Mouse (Mus musculus) MEL (cell line): ENCODE measurements at regions not wholly inside any gene's neighbourhood (a gene's known extent, or its start where the extent isn't known, plus 50 kb on each side); places are given as distances from the start of the nearest gene placed in this dataset.
A peak's percentile ranks its signal among the peaks of the same experiment; 100 is the strongest.

Source experiments
- DNase-seq: peaks from one replicate; pipeline ENCODE4 v3.0.0; 2011; ENCODE audit warnings: low read depth, low spot score
- H3K27ac ChIP-seq: 2 replicates; pipeline ENCODE4 v1.5.1; 2012; ENCODE audit warnings: low read depth, mild to moderate bottlenecking, control low read depth, low read length, moderate library complexity; ENCODE audit not compliant: control insufficient read depth
- H3K27me3 ChIP-seq, 2 experiments: fragments of 150-350 bp in 1 of 2; sonication (generic) in 1 of 2; 2 replicates each; pipeline ENCODE4 v1.6.1; 2012; ENCODE audit warnings: low read length in 2 of 2, mild to moderate bottlenecking in 2 of 2, improper control_type of control experiment in 1 of 2, moderate library complexity in 1 of 2; ENCODE audit not compliant: insufficient read depth in 2 of 2, control insufficient read depth in 1 of 2
- H3K36me3 ChIP-seq, 2 experiments: 2 replicates each; pipeline ENCODE4 v1.6.1; 2012 to 2014; ENCODE audit warnings: low read length in 2 of 2, improper control_type of control experiment in 1 of 2, inconsistent platforms in 1 of 2, mild to moderate bottlenecking in 1 of 2; ENCODE audit not compliant: insufficient read depth in 2 of 2, control insufficient read depth in 1 of 2
- H3K4me1 ChIP-seq, 2 experiments: fragments of 150-350 bp in 1 of 2; sonication (generic) in 1 of 2; 2 replicates each; pipeline ENCODE4 v1.6.1; 2012; ENCODE audit warnings: low read length in 2 of 2, improper control_type of control experiment in 1 of 2, mild to moderate bottlenecking in 1 of 2; ENCODE audit not compliant: insufficient read depth in 2 of 2, control insufficient read depth in 1 of 2
- H3K4me3 ChIP-seq, 2 experiments: fragments of 150-350 bp in 1 of 2; sonication (generic) in 1 of 2; 2 replicates each; pipeline ENCODE4 v1.5.1; 2012; ENCODE audit warnings: low read depth in 2 of 2, low read length in 2 of 2, mild to moderate bottlenecking in 2 of 2, moderate library complexity in 2 of 2, control low read depth in 1 of 2, improper control_type of control experiment in 1 of 2; ENCODE audit not compliant: control insufficient read depth in 1 of 2, insufficient read depth in 1 of 2
- H3K79me2 ChIP-seq: 2 replicates; pipeline ENCODE4 v1.6.1; 2012; ENCODE audit warnings: mild to moderate bottlenecking, low read length, moderate library complexity; ENCODE audit not compliant: control insufficient read depth, poor library complexity, insufficient read depth
- H3K9ac ChIP-seq: 2 replicates; pipeline ENCODE4 v1.6.1; 2012; ENCODE audit warnings: low read depth, mild to moderate bottlenecking, control low read depth, low read length, moderate library complexity; ENCODE audit not compliant: control insufficient read depth, poor library complexity, severe bottlenecking
- H3K9me3 ChIP-seq: fragments of 150-350 bp; sonication (generic); replicated peaks from 2 replicates; pipeline ENCODE4 v1.6.1; 2012; ENCODE audit warnings: mild to moderate bottlenecking, low read length, improper control_type of control experiment, moderate library complexity; ENCODE audit not compliant: insufficient read depth
- BHLHE40 ChIP-seq: IDR thresholded peaks from 2 replicates; pipeline ENCODE4 v1.6.1; 2012; ENCODE audit warnings: low read depth, mild to moderate bottlenecking, inconsistent platforms, low read length, improper control_type of control experiment, borderline replicate concordance
- CHD1 ChIP-seq: IDR thresholded peaks from 2 replicates; pipeline ENCODE4 v1.6.1; 2012; ENCODE audit warnings: low read depth, mild to moderate bottlenecking, inconsistent platforms, low read length, improper control_type of control experiment
- CTCF ChIP-seq, 3 experiments: IDR thresholded peaks in 2 of 3; conservative IDR thresholded peaks in 1 of 3; 2 replicates each; pipeline ENCODE4 v1.5.1; 2011 to 2012; ENCODE audit warnings: low read length in 3 of 3, low read depth in 2 of 3, mild to moderate bottlenecking in 2 of 3, improper control_type of control experiment in 1 of 3, inconsistent platforms in 1 of 3, mixed read lengths in 1 of 3, moderate library complexity in 1 of 3; ENCODE audit not compliant: control insufficient read depth in 1 of 3, insufficient read depth in 1 of 3, poor library complexity in 1 of 3, severe bottlenecking in 1 of 3
- ELF1 ChIP-seq: IDR thresholded peaks from 2 replicates; pipeline ENCODE4 v1.6.1; 2014; ENCODE audit warnings: low read depth, mild to moderate bottlenecking, inconsistent platforms, low read length, improper control_type of control experiment, moderate library complexity
- ETS1 ChIP-seq: IDR thresholded peaks from 2 replicates; pipeline ENCODE4 v1.6.1; 2012; ENCODE audit warnings: low read depth, mild to moderate bottlenecking, inconsistent platforms, low read length, improper control_type of control experiment, moderate library complexity
- JUND ChIP-seq: IDR thresholded peaks from 2 replicates; pipeline ENCODE4 v1.6.1; 2011; ENCODE audit warnings: low read depth, mild to moderate bottlenecking, improper control_type of control experiment, low read length
- MAX ChIP-seq: IDR thresholded peaks from 2 replicates; pipeline ENCODE4 v1.6.1; 2011; ENCODE audit warnings: low read length, improper control_type of control experiment
- MEF2A ChIP-seq: IDR thresholded peaks from 2 replicates; pipeline ENCODE4 v1.6.1; 2014; ENCODE audit warnings: low read depth, mild to moderate bottlenecking, inconsistent platforms, low read length, improper control_type of control experiment; ENCODE audit not compliant: poor library complexity, insufficient replicate concordance, severe bottlenecking; ENCODE audit errors: extremely low read depth
- MYC ChIP-seq: IDR thresholded peaks from 2 replicates; pipeline ENCODE4 v1.6.1; 2011; ENCODE audit warnings: low read depth, mild to moderate bottlenecking, low read length, improper control_type of control experiment, moderate library complexity
- NRF1 ChIP-seq: IDR thresholded peaks from 2 replicates; pipeline ENCODE4 v1.6.1; 2014; ENCODE audit warnings: low read depth, mild to moderate bottlenecking, inconsistent platforms, low read length, improper control_type of control experiment, moderate library complexity; ENCODE audit not compliant: poor library complexity, insufficient read depth, severe bottlenecking
- POLR2AphosphoS2 ChIP-seq: IDR thresholded peaks from 2 replicates; pipeline ENCODE4 v1.6.1; 2011; ENCODE audit warnings: low read length, improper control_type of control experiment
- POLR2AphosphoS5 ChIP-seq: IDR thresholded peaks from 2 replicates; pipeline ENCODE4 v1.6.1; 2012; ENCODE audit warnings: low read depth, borderline replicate concordance, mild to moderate bottlenecking, inconsistent platforms, low read length, moderate library complexity, mixed read lengths
- SIN3A ChIP-seq: IDR thresholded peaks from 2 replicates; pipeline ENCODE4 v1.6.1; 2012; ENCODE audit warnings: low read length, improper control_type of control experiment, inconsistent platforms
- SMC3 ChIP-seq: IDR thresholded peaks from 2 replicates; pipeline ENCODE4 v1.6.1; 2011; ENCODE audit warnings: low read depth, low read length, improper control_type of control experiment
- TBP ChIP-seq: IDR thresholded peaks from 2 replicates; pipeline ENCODE4 v1.8.0; 2011; ENCODE audit warnings: low read depth, low read length, improper control_type of control experiment
- TCF12 ChIP-seq: IDR thresholded peaks from 2 replicates; pipeline ENCODE4 v1.6.1; 2014; ENCODE audit warnings: low read depth, mild to moderate bottlenecking, inconsistent platforms, low read length, improper control_type of control experiment, moderate library complexity
- USF2 ChIP-seq, 2 experiments: IDR thresholded peaks; 2 replicates each; pipeline ENCODE4 v1.6.1; 2011 to 2012; ENCODE audit warnings: improper control_type of control experiment in 2 of 2, low read length in 2 of 2, borderline replicate concordance in 1 of 2, inconsistent platforms in 1 of 2, low read depth in 1 of 2, mild to moderate bottlenecking in 1 of 2; ENCODE audit not compliant: insufficient read depth in 1 of 2
- ZC3H11A ChIP-seq: IDR thresholded peaks from 2 replicates; pipeline ENCODE4 v1.6.1; 2012; ENCODE audit warnings: low read depth, mild to moderate bottlenecking, inconsistent platforms, low read length, improper control_type of control experiment
- ZKSCAN1 ChIP-seq: IDR thresholded peaks from 2 replicates; pipeline ENCODE4 v1.6.1; 2012; ENCODE audit warnings: low read depth, mild to moderate bottlenecking, inconsistent platforms, low read length, improper control_type of control experiment, moderate library complexity
- ZMIZ1 ChIP-seq: IDR thresholded peaks from 2 replicates; pipeline ENCODE4 v1.6.1; 2012; ENCODE audit warnings: low read depth, mild to moderate bottlenecking, inconsistent platforms, low read length, improper control_type of control experiment, moderate library complexity
- ZNF384 ChIP-seq: IDR thresholded peaks from 2 replicates; pipeline ENCODE4 v1.6.1; 2012; ENCODE audit warnings: low read depth, mild to moderate bottlenecking, inconsistent platforms, low read length, improper control_type of control experiment

DNA sequence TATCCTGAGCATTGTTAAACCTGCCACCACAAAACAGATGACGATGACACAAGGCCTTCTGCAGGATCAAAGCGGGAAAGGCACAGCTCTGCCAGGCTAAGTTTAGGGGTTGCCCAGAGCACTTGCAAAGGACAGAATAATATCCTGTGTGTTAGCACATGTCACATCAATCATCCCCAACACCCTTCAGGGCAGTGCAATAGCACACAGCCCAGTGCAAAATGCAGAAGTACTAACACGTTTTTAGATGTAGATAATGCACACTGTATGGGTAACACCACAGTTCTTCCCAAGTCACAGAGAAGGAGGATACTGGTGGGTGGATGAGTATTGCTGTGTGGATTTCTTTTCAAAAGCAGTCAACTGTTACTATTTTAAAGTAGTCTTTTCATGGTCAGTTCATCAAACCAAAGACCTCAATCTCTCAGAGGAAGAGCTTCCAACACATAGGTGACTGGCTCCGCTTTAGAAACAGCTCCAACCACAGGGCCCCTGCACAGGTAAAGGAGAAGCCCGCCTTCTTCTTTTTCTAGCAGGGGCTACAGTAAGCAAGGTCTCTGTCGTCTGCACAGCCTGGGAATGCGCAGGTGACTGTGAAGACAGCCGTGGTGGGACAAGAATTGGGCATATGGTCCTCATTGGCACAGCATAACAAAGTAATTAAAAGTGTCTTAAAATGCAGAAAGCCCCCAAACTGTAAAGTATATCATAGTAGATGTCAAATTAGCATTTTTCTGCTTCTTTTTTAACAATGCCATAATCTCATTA is 61.6 kb upstream of the Gm2310 start (continued):
- no peak for TF ChIP-seq ZC3H11A
- no peak for TF ChIP-seq MEF2A
- no peak for TF ChIP-seq TBP
- no peak for TF ChIP-seq CHD1
- peak; percentile 87 for TF ChIP-seq MAX
- no peak for TF ChIP-seq JUND
- TF ChIP-seq USF2 (IDR thresholded peaks at IDR 0.05; ENCODE audit: borderline replicate concordance in 1 of 2, insufficient read depth in 1 of 2, low read depth in 1 of 2, low read length in 2 of 2), result no peak
- 0 out of 2 replicates have a peak, but pooled peaks have one; percentile 15 for TF ChIP-seq SMC3
- TF ChIP-seq ELF1, result no peak
- no peak for TF ChIP-seq POLR2AphosphoS2
- TF ChIP-seq ETS1, result peak; percentile 51; the same call in 1 of the 2 replicates
- TF ChIP-seq TCF12, result 0 out of 2 replicates have a peak, but pooled peaks have one; percentile 34
- peak; percentile 96 for TF ChIP-seq MYC
- no peak for TF ChIP-seq ZMIZ1
- no peak for TF ChIP-seq NRF1
- TF ChIP-seq CTCF (IDR thresholded peaks at IDR 0.05 in 2 of 3, conservative IDR thresholded peaks at IDR 0.05 in 1 of 3; ENCODE audit: control insufficient read depth in 1 of 3, insufficient read depth in 1 of 3, low read depth in 2 of 3, low read length in 3 of 3, poor library complexity in 1 of 3, severe bottlenecking in 1 of 3), result no peak
- TF ChIP-seq ZNF384, result no peak
- TF ChIP-seq SIN3A, result peak; percentile 63

DNA sequence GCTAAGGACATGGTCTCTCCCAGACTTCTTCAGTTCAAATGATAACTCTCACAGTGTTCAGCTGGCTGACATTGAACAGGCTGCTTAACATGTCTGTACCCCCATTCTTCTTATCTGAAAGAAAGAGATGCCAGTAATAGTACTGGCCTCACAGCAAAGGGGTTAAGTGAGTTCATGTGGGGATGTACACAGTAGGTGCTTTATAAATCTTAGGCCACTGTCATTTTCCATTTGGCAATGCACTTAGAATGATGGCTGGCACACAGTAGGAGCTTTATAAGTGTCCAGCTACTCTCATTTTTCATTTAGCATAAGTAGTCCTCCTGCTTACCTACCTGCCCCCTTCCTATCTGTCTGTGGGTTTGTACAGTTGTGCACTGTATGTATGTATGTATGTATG is 60.3 kb upstream of the Gm2310 start:
- H3K27me3 ChIP-seq, result no peaks in the 10 kb centered on the region
- H3K4me3 ChIP-seq, result no peak overlapping the region
- no peak overlapping the region for H3K9ac ChIP-seq
- peaks cover 0 to 3% of the 10 kb centered on the region in 2 experiments; a peak in 1 of 4 replicates for H3K36me3 ChIP-seq
- DNase-seq, result no peak
- TF ChIP-seq ZKSCAN1 (peak; percentile 90), MEF2A (no peak), BHLHE40 (no peak), MAX (no peak), POLR2AphosphoS5 (no peak)
- 0 out of 4 replicates have a peak, but pooled peaks cover 0 to 2% of the 10 kb centered on the region in 2 experiments for H3K4me1 ChIP-seq
- H3K79me2 ChIP-seq, result no peaks in the 10 kb centered on the region
- H3K27ac ChIP-seq, result no peak overlapping the region
- H3K9me3 ChIP-seq, result no peaks in the 10 kb centered on the region
